Mouse (Mus musculus): ENCODE results near the gene Add1. TPM values are rescaled to one million over a fixed set of nuclear protein-coding genes. Genes with fewer than 3 reads are reported as not detected.

Add1 gene
- polyA plus RNA-seq (2015; fragmentation: Nextera tagmentation; extraction: Ambion mirVana): 224 and 243 TPM in 2 replicates

GRCm38 (mm10) chr5:34573268-34574221 lies at the start of gene Add1:
Gene Add1 (plus strand): TSS chr5:34573664.
- ATAC-seq: peak; percentile 99
- Histone ChIP-seq H3K9ac (replicated peaks; ENCODE audit: low read depth, low read length) (peak within 1 kb of the TSS; percentile 100), H3K27ac (ENCODE audit: low read length) (peak within 1 kb of the TSS; percentile 97), H3K4me2 (ENCODE audit: low read length) (peak within 1 kb of the TSS; percentile 91), H3K4me3 (replicated peaks; ENCODE audit: low read length) (peak within 1 kb of the TSS; percentile 97), H3K4me1 (replicated peaks; ENCODE audit: control insufficient read depth, insufficient read depth, low read length) (peaks cover 18% of the 10 kb centered on the region), H3K36me3 (ENCODE audit: control insufficient read depth, insufficient read depth) (no peaks in the 10 kb centered on the region), H3K27me3 (replicated peaks; ENCODE audit: control insufficient read depth, insufficient read depth, low read length) (no peaks in the 10 kb centered on the region), H3K9me3 (ENCODE audit: control insufficient read depth, low read length) (no peaks in the 10 kb centered on the region)
- WGBS: under 1% methylated on average over 81 of the region's 84 CpGs

GRCm38 (mm10) chr5:34523958-34524485 lies 49.4 kb upstream of the Add1 start:
- no peak for ATAC-seq
- WGBS: 64% methylated on average over 4 of the region's 4 CpGs

GRCm38 (mm10) chr5:34524511-34524910 lies 49.0 kb upstream of the Add1 start:
- Histone ChIP-seq H3K9me3 (ENCODE audit: control insufficient read depth, low read length) (no peaks in the 10 kb centered on the region), H3K4me1 (replicated peaks; ENCODE audit: control insufficient read depth, insufficient read depth, low read length) (no peaks in the 10 kb centered on the region), H3K27ac (ENCODE audit: low read length) (no peak overlapping the region), H3K4me2 (ENCODE audit: low read length) (no peak overlapping the region), H3K9ac (replicated peaks; ENCODE audit: low read depth, low read length) (no peak overlapping the region), H3K36me3 (ENCODE audit: control insufficient read depth, insufficient read depth) (no peaks in the 10 kb centered on the region), H3K27me3 (replicated peaks; ENCODE audit: control insufficient read depth, insufficient read depth, low read length) (no peaks in the 10 kb centered on the region), H3K4me3 (replicated peaks; ENCODE audit: low read length) (no peak overlapping the region)
- no peak for ATAC-seq

More at GRCm38 (mm10) chr5:34523958-34524485, 49.4 kb upstream of the Add1 start:
- Histone ChIP-seq H3K4me3 (replicated peaks; ENCODE audit: low read length) (no peak overlapping the region), H3K27ac (ENCODE audit: low read length) (no peak overlapping the region), H3K27me3 (replicated peaks; ENCODE audit: control insufficient read depth, insufficient read depth, low read length) (no peaks in the 10 kb centered on the region), H3K9me3 (ENCODE audit: control insufficient read depth, low read length) (no peaks in the 10 kb centered on the region), H3K4me2 (ENCODE audit: low read length) (no peak overlapping the region), H3K36me3 (ENCODE audit: control insufficient read depth, insufficient read depth) (no peaks in the 10 kb centered on the region), H3K9ac (replicated peaks; ENCODE audit: low read depth, low read length) (no peak overlapping the region), H3K4me1 (replicated peaks; ENCODE audit: control insufficient read depth, insufficient read depth, low read length) (no peaks in the 10 kb centered on the region)

GRCm38 (mm10) chr5:34525663-34526476 lies 47.6 kb upstream of the Add1 start, which contains the start of gene Sh3bp2:
Gene Sh3bp2 (plus strand): TSS chr5:34525838.
- Histone ChIP-seq H3K9me3 (ENCODE audit: control insufficient read depth, low read length) (no peaks in the 10 kb centered on the region), H3K4me1 (replicated peaks; ENCODE audit: control insufficient read depth, insufficient read depth, low read length) (no peaks in the 10 kb centered on the region), H3K27me3 (replicated peaks; ENCODE audit: control insufficient read depth, insufficient read depth, low read length) (no peaks in the 10 kb centered on the region), H3K36me3 (ENCODE audit: control insufficient read depth, insufficient read depth) (no peaks in the 10 kb centered on the region), H3K4me2 (ENCODE audit: low read length) (peak within 1 kb of the TSS; percentile 64), H3K27ac (ENCODE audit: low read length) (no peak within 1 kb of the TSS), H3K9ac (replicated peaks; ENCODE audit: low read depth, low read length) (peak within 1 kb of the TSS; percentile 57), H3K4me3 (replicated peaks; ENCODE audit: low read length) (peak within 1 kb of the TSS; percentile 46)
- WGBS: 3% methylated on average over 38 of the region's 38 CpGs
- peak; percentile 91 for ATAC-seq

- ATAC-seq: no peak
- WGBS: 34% methylated on average over 5 of the region's 5 CpGs
- Histone ChIP-seq H3K27ac (ENCODE audit: low read length) (no peak overlapping the region), H3K9ac (replicated peaks; ENCODE audit: low read depth, low read length) (no peak overlapping the region), H3K4me3 (replicated peaks; ENCODE audit: low read length) (no peak overlapping the region), H3K36me3 (ENCODE audit: control insufficient read depth, insufficient read depth) (no peaks in the 10 kb centered on the region), H3K4me1 (replicated peaks; ENCODE audit: control insufficient read depth, insufficient read depth, low read length) (no peaks in the 10 kb centered on the region), H3K27me3 (replicated peaks; ENCODE audit: control insufficient read depth, insufficient read depth, low read length) (no peaks in the 10 kb centered on the region), H3K4me2 (ENCODE audit: low read length) (no peak overlapping the region), H3K9me3 (ENCODE audit: control insufficient read depth, low read length) (no peaks in the 10 kb centered on the region)
These were observed 47.0 kb upstream of the Add1 start for GRCm38 (mm10) chr5:34526477-34526775.

GRCm38 (mm10) chr5:34527352-34527751 lies 46.1 kb upstream of the Add1 start:
- Histone ChIP-seq H3K9me3 (ENCODE audit: control insufficient read depth, low read length) (no peaks in the 10 kb centered on the region), H3K27me3 (replicated peaks; ENCODE audit: control insufficient read depth, insufficient read depth, low read length) (no peaks in the 10 kb centered on the region), H3K4me3 (replicated peaks; ENCODE audit: low read length) (no peak overlapping the region), H3K9ac (replicated peaks; ENCODE audit: low read depth, low read length) (no peak overlapping the region), H3K4me2 (ENCODE audit: low read length) (no peak overlapping the region), H3K36me3 (ENCODE audit: control insufficient read depth, insufficient read depth) (no peaks in the 10 kb centered on the region), H3K4me1 (replicated peaks; ENCODE audit: control insufficient read depth, insufficient read depth, low read length) (no peaks in the 10 kb centered on the region), H3K27ac (ENCODE audit: low read length) (no peak overlapping the region)
- ATAC-seq: no peak
- 94% methylated on average over 2 of the region's 2 CpGs for WGBS

- Histone ChIP-seq H3K9ac (replicated peaks; ENCODE audit: low read depth, low read length) (no peak overlapping the region), H3K36me3 (ENCODE audit: control insufficient read depth, insufficient read depth) (no peaks in the 10 kb centered on the region), H3K27me3 (replicated peaks; ENCODE audit: control insufficient read depth, insufficient read depth, low read length) (no peaks in the 10 kb centered on the region), H3K27ac (ENCODE audit: low read length) (no peak overlapping the region), H3K4me3 (replicated peaks; ENCODE audit: low read length) (no peak overlapping the region), H3K4me2 (ENCODE audit: low read length) (no peak overlapping the region), H3K4me1 (replicated peaks; ENCODE audit: control insufficient read depth, insufficient read depth, low read length) (no peaks in the 10 kb centered on the region), H3K9me3 (ENCODE audit: control insufficient read depth, low read length) (no peaks in the 10 kb centered on the region)
- no peak for ATAC-seq
- 80% methylated on average over 5 of the region's 5 CpGs for WGBS
These were observed 44.7 kb upstream of the Add1 start for GRCm38 (mm10) chr5:34528724-34529123.

- no peaks in the 10 kb centered on the region for H3K36me3 ChIP-seq (ENCODE audit: control insufficient read depth, insufficient read depth)
- 60% methylated on average over 5 of the region's 5 CpGs for WGBS
- H3K4me3 ChIP-seq (replicated peaks; ENCODE audit: low read length): no peak overlapping the region
- H3K4me1 ChIP-seq (replicated peaks; ENCODE audit: control insufficient read depth, insufficient read depth, low read length): no peaks in the 10 kb centered on the region
- H3K27ac ChIP-seq (ENCODE audit: low read length): no peak overlapping the region
- ATAC-seq: no peak
- no peak overlapping the region for H3K9ac ChIP-seq (replicated peaks; ENCODE audit: low read depth, low read length)
- no peaks in the 10 kb centered on the region for H3K9me3 ChIP-seq (ENCODE audit: control insufficient read depth, low read length)
- H3K4me2 ChIP-seq (ENCODE audit: low read length): no peak overlapping the region
- no peaks in the 10 kb centered on the region for H3K27me3 ChIP-seq (replicated peaks; ENCODE audit: control insufficient read depth, insufficient read depth, low read length)
These were observed 43.3 kb upstream of the Add1 start for GRCm38 (mm10) chr5:34530116-34530515.

- no peaks in the 10 kb centered on the region for H3K27me3 ChIP-seq (replicated peaks; ENCODE audit: control insufficient read depth, insufficient read depth, low read length)
- H3K4me1 ChIP-seq (replicated peaks; ENCODE audit: control insufficient read depth, insufficient read depth, low read length): no peaks in the 10 kb centered on the region
- H3K9ac ChIP-seq (replicated peaks; ENCODE audit: low read depth, low read length): no peak overlapping the region
- no peak overlapping the region for H3K4me2 ChIP-seq (ENCODE audit: low read length)
- H3K27ac ChIP-seq (ENCODE audit: low read length): no peak overlapping the region
- WGBS: 54% methylated on average over 4 of the region's 4 CpGs
- H3K36me3 ChIP-seq (ENCODE audit: control insufficient read depth, insufficient read depth): no peaks in the 10 kb centered on the region
- ATAC-seq: no peak
- H3K4me3 ChIP-seq (replicated peaks; ENCODE audit: low read length): no peak overlapping the region
- no peaks in the 10 kb centered on the region for H3K9me3 ChIP-seq (ENCODE audit: control insufficient read depth, low read length)
These were observed 42.8 kb upstream of the Add1 start for GRCm38 (mm10) chr5:34530687-34531086.
